Mouse (Mus musculus) lung, adult 2 months (tissue): Measurements from ENCODE around the gene Hoxb6. TPM values are rescaled to one million over a fixed set of nuclear protein-coding genes. Genes with fewer than 3 reads are reported as not detected.

Experiments used
- DNase-seq: peaks from one replicate; pipeline ENCODE4 v3.0.0; 2022
- H3K4me1 ChIP-seq: fragments of 200-500 bp; 2 replicates; pipeline ENCODE4 v1.6.1; 2011; ENCODE audit warnings: low read length; ENCODE audit not compliant: control insufficient read depth, insufficient read depth
- H3K4me3 ChIP-seq: fragments of 200-500 bp; replicated peaks from 2 replicates; pipeline ENCODE3; 2011; ENCODE audit warnings: low read depth, mild to moderate bottlenecking, control low read depth, low read length; ENCODE audit errors: extremely low read depth
- CTCF ChIP-seq: fragments of 200-500 bp; IDR thresholded peaks from 2 replicates; pipeline ENCODE4 v1.5.1; 2011; ENCODE audit warnings: mild to moderate bottlenecking, low read length, control low read depth; ENCODE audit not compliant: insufficient read depth
- POLR2A ChIP-seq: fragments of 200-500 bp; IDR thresholded peaks from 2 replicates; pipeline ENCODE4 v1.6.1; 2011; ENCODE audit warnings: low read depth, mild to moderate bottlenecking, control low read depth, low read length, borderline replicate concordance; ENCODE audit errors: extremely low read depth
- WGBS: fragments of 180-500 bp; shearing (Covaris S2); methylation state at CpG from one replicate; pipeline ENCODE4 v1.1.7; 2018; 5-methylcytosine and 5-hydroxymethylcytosine counted together
- polyA plus RNA-seq: library from polyadenylated mRNA; depleted of rRNA; stranded (reverse); fragments of >200 nt; gene quantifications from 2 replicates; pipeline ENCODE4 v1.2.3, GENCODE M21; 2012

The Hoxb6 gene
- polyA plus RNA-seq, 1 experiment, result 8.2 TPM

GRCm38 (mm10) chr11:96300354-96301063 lies 8.2 kb downstream of the Hoxb6 start:
- DNase-seq, result no peak
- WGBS, result 21% methylated on average over 35 of the region's 35 CpGs
- TF ChIP-seq POLR2A (no peak), CTCF (no peak)
- no peaks in the 10 kb centered on the region for H3K4me1 ChIP-seq
- H3K4me3 ChIP-seq, result no peak overlapping the region

DNA sequence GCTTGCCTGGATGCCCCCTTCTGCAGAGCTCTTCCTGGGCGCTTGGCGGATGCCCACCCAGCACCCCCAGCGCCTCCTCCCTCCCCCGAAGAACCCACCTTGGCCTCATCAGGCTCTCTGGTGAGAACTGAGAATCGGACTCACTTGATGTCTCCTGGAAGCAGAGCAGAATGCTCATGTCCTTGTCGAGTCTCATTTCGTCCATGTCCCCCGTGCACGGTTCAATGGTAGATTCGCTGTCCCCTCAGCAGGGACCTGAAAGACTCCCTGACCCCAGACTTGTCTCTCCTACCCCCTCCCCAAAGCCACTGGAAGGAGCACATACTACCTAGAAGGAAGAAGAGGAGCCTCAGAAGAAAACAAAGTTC lies 8.8 kb downstream of the Hoxb6 start:
- Histone ChIP-seq H3K4me1 (peaks cover 3% of the 10 kb centered on the region; the same call in 1 of the 2 replicates), H3K4me3 (no peak overlapping the region)
- no peak for TF ChIP-seq CTCF
- TF ChIP-seq POLR2A, result no peak
- 54% methylated on average over 10 of the region's 10 CpGs for WGBS
- no peak for DNase-seq

DNA sequence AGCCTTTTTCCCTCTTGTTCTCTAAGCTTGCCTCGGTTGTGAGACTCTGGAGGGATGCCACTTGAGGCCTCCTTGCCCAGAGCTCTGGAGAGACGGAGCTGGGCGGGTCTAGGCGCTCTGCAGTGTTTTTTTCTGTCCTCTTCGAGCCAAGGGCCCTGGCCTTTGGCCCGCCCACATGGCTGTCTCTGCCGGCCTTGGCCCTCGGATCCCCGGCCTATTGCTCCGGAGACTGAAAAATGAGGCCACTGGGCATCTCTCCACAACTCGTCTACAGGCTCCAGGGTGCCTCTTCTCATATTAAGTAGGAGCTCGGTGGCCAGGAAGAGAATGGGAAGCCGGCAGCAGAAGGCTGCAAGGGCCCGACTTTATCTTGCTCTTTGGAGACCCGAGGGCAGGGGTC lies 9.6 kb downstream of the Hoxb6 start:
- no peak for DNase-seq
- no peak for TF ChIP-seq POLR2A
- TF ChIP-seq CTCF, result no peak
- Histone ChIP-seq H3K4me3 (no peak overlapping the region), H3K4me1 (peaks cover 3% of the 10 kb centered on the region; the same call in 1 of the 2 replicates)
- WGBS, result 35% methylated on average over 15 of the region's 15 CpGs

DNA sequence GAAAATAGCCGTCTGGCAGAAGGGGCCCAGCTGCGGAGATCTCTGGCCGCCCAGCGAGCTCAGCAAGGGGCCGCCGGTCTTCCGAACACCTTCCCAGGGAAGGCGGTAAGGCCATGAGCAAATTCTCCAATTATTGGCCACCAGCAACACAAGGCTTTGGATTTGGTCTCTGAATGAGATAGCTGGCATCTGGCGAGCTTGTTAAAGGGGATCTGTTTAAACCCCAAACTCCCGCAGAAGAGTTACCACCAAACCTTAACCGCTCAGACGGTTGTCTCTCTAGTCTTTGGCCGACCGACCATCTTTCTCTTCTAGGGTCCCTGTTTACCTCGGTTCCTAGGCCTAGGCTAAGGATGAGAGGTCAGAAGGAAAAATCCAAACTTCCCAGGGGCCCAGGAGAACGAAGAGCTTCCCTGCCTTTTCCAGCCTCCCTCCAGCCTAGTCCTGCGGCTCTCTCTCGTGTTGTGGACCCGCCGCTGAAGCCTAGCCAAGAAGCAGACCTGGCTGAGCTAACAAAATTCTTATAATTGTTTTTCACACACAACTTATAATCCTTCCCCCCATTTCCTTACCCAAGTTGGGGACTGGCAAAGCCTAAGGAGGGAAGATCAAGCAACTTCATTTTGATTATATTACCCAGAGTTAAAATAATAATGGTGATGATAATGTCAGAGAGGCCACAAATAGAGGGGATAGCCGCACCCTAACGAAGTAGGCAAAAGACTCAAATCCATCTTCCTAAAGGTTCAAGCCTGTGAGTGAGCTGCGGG lies 10.3 kb downstream of the Hoxb6 start:
- WGBS, result 43% methylated on average over 23 of the region's 23 CpGs
- Histone ChIP-seq H3K4me3 (no peak overlapping the region), H3K4me1 (peaks cover 3% of the 10 kb centered on the region; the same call in 1 of the 2 replicates)
- no peak for DNase-seq
- no peak for TF ChIP-seq CTCF
- TF ChIP-seq POLR2A, result no peak

DNA sequence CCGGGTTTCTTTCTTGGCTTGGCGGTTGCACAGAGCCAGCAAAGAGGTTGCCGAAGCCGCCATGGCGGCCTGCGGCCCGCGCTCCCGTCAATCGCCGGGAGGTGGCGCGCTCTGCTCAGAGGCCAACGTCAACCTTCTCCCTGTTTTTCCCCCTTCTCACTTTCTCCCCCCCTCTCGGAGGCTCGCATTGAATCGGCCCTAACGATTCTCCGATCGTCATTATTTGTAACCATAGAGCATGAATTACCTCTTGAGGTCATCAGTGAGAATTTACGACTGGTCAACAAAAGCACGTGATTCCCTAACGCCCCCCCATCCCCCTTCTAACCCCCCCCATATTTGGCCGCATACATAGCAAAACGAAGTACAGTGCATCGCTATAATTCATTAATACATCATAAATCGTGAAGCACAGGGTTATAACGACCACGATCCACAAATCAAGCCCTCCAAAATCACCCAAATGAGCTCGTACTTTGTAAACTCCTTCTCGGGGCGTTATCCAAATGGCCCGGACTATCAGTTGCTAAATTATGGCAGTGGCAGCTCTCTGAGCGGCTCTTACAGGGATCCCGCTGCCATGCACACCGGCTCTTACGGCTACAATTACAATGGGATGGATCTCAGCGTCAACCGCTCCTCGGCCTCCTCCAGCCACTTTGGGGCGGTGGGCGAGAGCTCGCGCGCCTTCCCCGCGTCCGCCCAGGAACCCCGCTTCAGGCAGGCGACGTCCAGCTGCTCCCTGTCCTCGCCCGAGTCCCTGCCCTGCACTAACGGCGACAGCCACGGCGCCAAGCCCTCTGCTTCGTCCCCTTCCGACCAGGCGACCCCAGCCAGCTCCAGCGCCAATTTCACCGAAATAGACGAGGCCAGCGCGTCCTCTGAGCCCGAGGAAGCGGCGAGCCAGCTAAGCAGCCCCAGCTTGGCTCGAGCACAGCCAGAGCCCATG lies 11.1 kb downstream of the Hoxb6 start, which contains the start of gene Hoxb5:
Gene Hoxb5, plus strand, starts transcription at position 186 of the 949 bp plus-strand sequence.
- peaks cover 4% of the 10 kb centered on the region; the same call in 1 of the 2 replicates for H3K4me1 ChIP-seq
- peak; percentile 71 for DNase-seq
- WGBS, result 1% methylated on average over 69 of the region's 69 CpGs

DNA sequence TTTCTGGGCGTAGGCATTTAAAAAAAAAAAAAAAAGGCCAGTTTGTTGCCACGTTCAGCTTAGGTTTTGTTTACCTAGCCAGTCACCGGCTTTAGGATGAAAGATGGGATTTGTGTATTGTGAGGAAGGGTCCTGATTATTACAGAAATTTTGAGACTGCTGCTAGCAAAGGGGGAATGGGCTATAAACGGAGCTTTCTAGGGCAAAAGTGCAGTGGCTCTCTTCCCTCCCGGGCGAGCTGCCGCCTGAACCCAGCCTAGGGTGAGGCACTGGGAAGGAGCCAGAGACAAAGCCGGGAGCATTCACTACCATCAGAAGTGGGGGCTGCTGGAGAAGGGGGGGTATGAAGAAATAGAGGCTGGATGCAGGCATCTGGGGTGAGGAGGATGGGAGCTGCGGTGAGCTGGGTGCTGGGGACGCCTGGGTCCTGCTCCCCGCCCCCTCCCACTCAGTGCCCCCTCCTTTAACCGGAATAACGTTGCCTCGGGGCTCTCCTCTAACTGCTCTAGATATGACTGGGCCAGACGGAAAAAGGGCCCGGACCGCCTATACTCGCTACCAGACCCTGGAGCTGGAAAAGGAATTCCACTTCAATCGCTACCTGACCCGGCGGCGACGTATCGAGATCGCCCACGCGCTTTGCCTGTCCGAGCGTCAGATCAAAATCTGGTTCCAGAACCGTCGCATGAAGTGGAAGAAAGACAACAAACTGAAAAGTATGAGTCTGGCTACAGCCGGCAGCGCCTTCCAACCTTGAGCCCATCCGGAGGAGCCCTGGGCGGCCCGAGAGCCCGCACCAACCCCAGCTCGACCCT lies 12.3 kb downstream of the Hoxb6 start:
- Histone ChIP-seq H3K4me1 (peaks cover 10% of the 10 kb centered on the region), H3K4me3 (peak overlapping the region; percentile 75)
- 12% methylated on average over 38 of the region's 38 CpGs for WGBS
- DNase-seq, result no peak
- TF ChIP-seq POLR2A (peak; percentile 41; the same call in 1 of the 2 replicates), CTCF (no peak)

More for the DNA sequence above, 11.1 kb downstream of the Hoxb6 start, which contains the start of gene Hoxb5:
- peak within 1 kb of the TSS; percentile 86 for H3K4me3 ChIP-seq
- TF ChIP-seq CTCF, result peak; percentile 67
- TF ChIP-seq POLR2A, result 0 out of 2 replicates have a peak, but pooled peaks have one; percentile 26

DNA sequence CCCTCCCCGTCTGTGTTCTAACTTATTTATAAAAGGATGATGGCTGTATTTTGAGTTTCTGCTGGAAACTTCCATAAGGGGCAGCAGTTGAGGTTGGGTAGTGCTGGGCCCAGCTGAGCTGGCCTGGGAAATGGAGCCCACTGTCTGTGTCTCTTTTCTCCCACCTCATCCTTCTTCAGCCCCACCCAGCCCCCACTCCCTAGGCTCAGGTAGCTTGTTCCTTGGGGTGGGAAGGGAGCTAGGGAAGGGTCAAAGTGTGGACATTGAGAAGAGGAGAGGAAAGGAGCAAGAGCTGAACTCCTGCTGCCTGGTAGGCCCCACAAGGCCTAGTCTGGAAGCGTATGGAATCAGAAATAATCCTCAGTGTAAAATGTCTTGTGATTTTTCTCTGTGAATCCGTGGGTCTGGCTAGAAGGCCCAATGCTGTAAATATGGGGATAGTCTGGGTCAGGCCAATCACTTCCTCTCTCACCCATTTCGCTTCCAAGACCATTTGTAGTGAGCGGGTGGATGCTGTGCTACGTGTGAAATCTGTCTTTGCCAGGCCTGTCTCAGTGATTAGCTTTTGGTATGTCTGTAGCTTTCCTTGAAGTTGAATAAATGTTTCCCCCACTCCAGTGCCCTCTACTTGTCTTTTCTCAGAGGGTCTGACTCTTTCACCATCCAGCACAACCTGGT lies 13.4 kb downstream of the Hoxb6 start:
- 69% methylated on average over 6 of the region's 6 CpGs for whole genome bisulfite sequencing
- Histone ChIP-seq H3K4me3 (no peak overlapping the region), H3K4me1 (peaks cover 10% of the 10 kb centered on the region)
- DNase-seq, result no peak
- no peak for TF ChIP-seq CTCF
- no peak for TF ChIP-seq POLR2A

GRCm38 (mm10) chr11:96306183-96306907 lies 14.1 kb downstream of the Hoxb6 start:
- WGBS, result 62% methylated on average over 7 of the region's 7 CpGs
- Histone ChIP-seq H3K4me3 (no peak overlapping the region), H3K4me1 (peaks cover 13% of the 10 kb centered on the region)
- DNase-seq, result no peak
- TF ChIP-seq CTCF (no peak), POLR2A (no peak)
